Comparison of ENCODE assay signal across 8 mouse cellular contexts in genomic region chr16:7005478-7005877, GRCm38 (mm10).
DNase-seq lines count a peak whose midpoint lies in the region.

No protein-coding gene starts in this region.

- peak; percentile 18 for DNase-seq in heart, adult 8-10 months (ENCODE audit: low spot score)
- no peak for DNase-seq in heart, postnatal 25 days (ENCODE audit: low spot score)
- DNase-seq in urinary bladder, postnatal 14 days (ENCODE audit: low spot score) = peak; percentile 14
- no peak for DNase-seq in urinary bladder, adult 2 months (ENCODE audit: low spot score)
- DNase-seq in embryo, embryonic 10 days (ENCODE audit: low spot score) = peak; percentile 20
- peak; percentile 7 for DNase-seq in kidney, postnatal 14 days
- peak; percentile 27 for DNase-seq in lung, postnatal 25 days (ENCODE audit: low spot score)
- no peak for DNase-seq in ovary, postnatal 36 days (ENCODE audit: low spot score)

- intact Hi-C loops in heart, postnatal 25 days (cut with DNase I) = no loop called here

Comparison
In these comparisons a context has a peak if more than half of its experiments do, and no peak if none do; other contexts are left out.
1. DNase-seq: peak in heart, adult 8-10 months (single experiment), urinary bladder, postnatal 14 days (single experiment), embryo, embryonic 10 days (single experiment), kidney, postnatal 14 days (single experiment) and lung, postnatal 25 days (single experiment); none in heart, postnatal 25 days (single experiment), urinary bladder, adult 2 months (single experiment) and ovary, postnatal 36 days (single experiment).